Mouse (Mus musculus): Measurements from ENCODE around the gene Scml4. TPM values are rescaled to one million over a fixed set of nuclear protein-coding genes. Genes with fewer than 3 reads are reported as not detected.

The Scml4 gene
- polyA plus RNA-seq, 1 experiment from 2014 or later: 0.16 TPM

GRCm38 (mm10) chr10:42945316-42945715, 85.1 kb downstream of the Scml4 start:
- WGBS: 49% methylated on average over 4 of the region's 4 CpGs
- no peaks in the 10 kb centered on the region for H3K9me3 ChIP-seq (replicated peaks)
- H3K27me3 ChIP-seq (ENCODE audit: low read depth, poor library complexity, severe bottlenecking): 0 out of 2 replicates have a peak, but pooled peaks cover 9% of the 10 kb centered on the region
- peaks cover 34% of the 10 kb centered on the region for H3K4me1 ChIP-seq
- H3K4me3 ChIP-seq: no peak overlapping the region
- H3K27ac ChIP-seq: no peak overlapping the region
- no peak for DNase-seq (ENCODE audit: low spot score)
- H3K36me3 ChIP-seq: no peaks in the 10 kb centered on the region

DNA sequence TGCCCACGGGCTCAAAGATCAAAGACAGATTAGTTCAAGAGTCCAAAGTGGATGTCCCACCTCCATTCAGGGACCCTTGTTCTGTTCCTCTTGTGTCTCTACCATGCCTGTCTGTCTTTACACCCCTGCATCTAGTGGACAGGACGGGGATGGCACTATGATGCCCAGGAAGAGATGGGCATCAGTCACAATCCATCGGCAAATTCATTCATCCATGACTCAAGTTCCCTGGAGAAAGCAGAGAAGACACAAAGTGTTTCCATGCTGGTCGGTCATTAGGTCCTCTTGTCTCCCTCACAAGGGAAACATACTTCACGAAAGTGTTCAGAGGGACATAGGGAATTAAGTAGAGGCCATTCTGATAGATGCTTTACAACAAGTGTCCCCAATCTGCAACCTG, 87.2 kb downstream of the Scml4 start:
- DNase-seq (ENCODE audit: low spot score): no peak
- WGBS: 94% methylated on average over 5 of the region's 5 CpGs
- Histone ChIP-seq H3K4me3 (no peak overlapping the region), H3K27ac (no peak overlapping the region), H3K36me3 (no peaks in the 10 kb centered on the region), H3K4me1 (peaks cover 36% of the 10 kb centered on the region), H3K9me3 (replicated peaks) (no peaks in the 10 kb centered on the region), H3K27me3 (ENCODE audit: low read depth, poor library complexity, severe bottlenecking) (0 out of 2 replicates have a peak, but pooled peaks cover 6% of the 10 kb centered on the region)

GRCm38 (mm10) chr10:42950252-42950751, 90.1 kb downstream of the Scml4 start:
- Histone ChIP-seq H3K9me3 (replicated peaks) (no peaks in the 10 kb centered on the region), H3K4me3 (peak overlapping the region; percentile 35), H3K27me3 (ENCODE audit: low read depth, poor library complexity, severe bottlenecking) (peaks cover 9% of the 10 kb centered on the region; the same call in 1 of the 2 replicates), H3K27ac (peak overlapping the region; percentile 79), H3K36me3 (no peaks in the 10 kb centered on the region), H3K4me1 (peaks cover 36% of the 10 kb centered on the region)
- peak; percentile 73 for DNase-seq (ENCODE audit: low spot score)
- WGBS: under 1% methylated on average over 6 of the region's 8 CpGs

DNA sequence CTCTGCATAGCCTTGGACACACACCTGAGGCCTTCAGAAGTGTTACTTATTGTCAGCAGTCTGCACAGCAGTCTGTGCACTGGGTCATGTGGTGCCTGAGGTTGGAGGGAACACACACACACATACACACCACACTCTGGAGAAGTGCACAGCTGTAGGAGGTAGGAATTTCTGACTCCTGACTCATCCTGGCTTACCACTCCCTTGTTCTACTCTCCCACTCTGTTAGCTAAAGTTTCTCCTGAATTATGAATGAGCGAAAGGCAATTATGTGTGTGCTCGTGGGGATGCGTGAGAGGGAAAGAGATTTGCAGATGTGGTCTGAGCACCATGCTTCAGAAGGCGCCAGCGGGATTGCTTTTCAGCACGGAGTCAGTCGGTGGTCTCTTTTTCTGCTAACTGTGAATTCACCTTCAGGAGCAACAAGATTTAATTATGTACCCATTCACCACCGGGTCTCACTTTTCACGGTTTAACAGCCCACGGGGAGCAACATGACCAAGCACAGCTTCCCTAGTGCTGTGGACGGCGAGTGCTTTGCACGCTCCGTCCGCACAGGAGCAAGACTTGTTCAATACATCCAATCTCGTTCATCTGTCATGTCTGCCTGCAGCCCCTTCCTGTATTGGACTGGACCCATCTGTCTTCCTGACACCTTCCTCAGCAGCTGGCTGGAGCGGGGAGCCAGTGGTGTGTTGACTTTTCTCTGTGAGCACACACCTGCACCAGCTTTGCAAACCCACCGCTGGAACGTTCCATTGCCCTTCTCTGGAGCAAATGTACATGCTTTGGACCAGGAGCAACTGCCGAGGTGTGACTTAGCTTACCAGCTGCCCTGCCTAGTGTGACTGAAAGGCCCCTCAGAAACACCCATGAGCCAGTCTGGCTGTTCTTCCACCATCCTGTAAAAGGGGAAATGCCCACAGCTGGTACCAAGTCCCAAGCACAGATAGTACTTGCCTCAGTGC, 91.2 kb downstream of the Scml4 start:
- H3K36me3 ChIP-seq: no peaks in the 10 kb centered on the region
- H3K27ac ChIP-seq: peak overlapping the region; percentile 12; the same call in 1 of the 2 replicates
- DNase-seq (ENCODE audit: low spot score): no peak
- H3K9me3 ChIP-seq (replicated peaks): no peaks in the 10 kb centered on the region
- 56% methylated on average over 20 of the region's 20 CpGs for WGBS
- peaks cover 36% of the 10 kb centered on the region for H3K4me1 ChIP-seq
- H3K4me3 ChIP-seq: no peak overlapping the region
- peaks cover 17% of the 10 kb centered on the region; the same call in 1 of the 2 replicates for H3K27me3 ChIP-seq (ENCODE audit: low read depth, poor library complexity, severe bottlenecking)

- Histone ChIP-seq H3K27me3 (ENCODE audit: low read depth, poor library complexity, severe bottlenecking) (peaks cover 18% of the 10 kb centered on the region; the same call in 1 of the 2 replicates), H3K36me3 (no peaks in the 10 kb centered on the region), H3K4me3 (no peak overlapping the region), H3K27ac (peak overlapping the region; percentile 12; the same call in 1 of the 2 replicates), H3K4me1 (peaks cover 34% of the 10 kb centered on the region), H3K9me3 (replicated peaks) (no peaks in the 10 kb centered on the region)
- no peak for DNase-seq (ENCODE audit: low spot score)
- 20% methylated on average over 9 of the region's 9 CpGs for WGBS
Measured at GRCm38 (mm10) chr10:42952046-42952420, 91.9 kb downstream of the Scml4 start.

DNA sequence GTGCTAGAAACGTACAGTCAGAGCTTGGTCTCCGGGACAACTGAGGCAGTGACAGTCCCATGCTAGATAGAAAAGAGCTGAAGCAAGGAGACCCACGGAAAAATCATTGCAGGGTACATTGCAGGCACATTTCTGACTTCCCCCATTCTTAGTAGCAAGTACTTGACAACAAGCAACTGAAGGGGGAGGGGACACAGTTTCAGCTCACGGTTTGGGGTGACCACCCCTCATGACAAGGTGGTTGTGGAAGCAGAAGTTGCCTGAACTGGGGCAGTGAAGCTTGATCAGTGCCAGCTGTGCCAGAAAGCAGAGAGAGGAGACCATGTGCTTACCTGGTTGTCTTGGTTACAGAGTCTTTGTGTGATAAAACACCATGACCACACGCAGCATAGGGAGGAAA, 93.4 kb downstream of the Scml4 start:
- peaks cover 47% of the 10 kb centered on the region for H3K4me1 ChIP-seq
- WGBS: 75% methylated on average over 5 of the region's 5 CpGs
- DNase-seq (ENCODE audit: low spot score): no peak
- H3K27me3 ChIP-seq (ENCODE audit: low read depth, poor library complexity, severe bottlenecking): peaks cover 23% of the 10 kb centered on the region; the same call in 1 of the 2 replicates
- H3K36me3 ChIP-seq: no peaks in the 10 kb centered on the region
- no peak overlapping the region for H3K4me3 ChIP-seq
- H3K9me3 ChIP-seq (replicated peaks): no peaks in the 10 kb centered on the region
- no peak overlapping the region for H3K27ac ChIP-seq

- Histone ChIP-seq H3K27ac (no peak overlapping the region), H3K27me3 (ENCODE audit: low read depth, poor library complexity, severe bottlenecking) (peaks cover 23% of the 10 kb centered on the region; the same call in 1 of the 2 replicates), H3K9me3 (replicated peaks) (no peaks in the 10 kb centered on the region), H3K36me3 (no peaks in the 10 kb centered on the region), H3K4me3 (no peak overlapping the region), H3K4me1 (peaks cover 38% of the 10 kb centered on the region)
- WGBS: 94% methylated on average over 3 of the region's 3 CpGs
- no peak for DNase-seq (ENCODE audit: low spot score)
Measured at GRCm38 (mm10) chr10:42955205-42955604, 95.0 kb downstream of the Scml4 start.

GRCm38 (mm10) chr10:42957881-42958651, 97.9 kb downstream of the Scml4 start:
- peaks cover 30% of the 10 kb centered on the region for H3K4me1 ChIP-seq
- no peaks in the 10 kb centered on the region for H3K9me3 ChIP-seq (replicated peaks)
- H3K36me3 ChIP-seq: no peaks in the 10 kb centered on the region
- WGBS: 10% methylated on average over 21 of the region's 21 CpGs
- peak overlapping the region; percentile 79 for H3K27ac ChIP-seq
- peak overlapping the region; percentile 51 for H3K4me3 ChIP-seq
- H3K27me3 ChIP-seq (ENCODE audit: low read depth, poor library complexity, severe bottlenecking): peaks cover 23% of the 10 kb centered on the region; the same call in 1 of the 2 replicates
- DNase-seq (ENCODE audit: low spot score): peak; percentile 85

DNA sequence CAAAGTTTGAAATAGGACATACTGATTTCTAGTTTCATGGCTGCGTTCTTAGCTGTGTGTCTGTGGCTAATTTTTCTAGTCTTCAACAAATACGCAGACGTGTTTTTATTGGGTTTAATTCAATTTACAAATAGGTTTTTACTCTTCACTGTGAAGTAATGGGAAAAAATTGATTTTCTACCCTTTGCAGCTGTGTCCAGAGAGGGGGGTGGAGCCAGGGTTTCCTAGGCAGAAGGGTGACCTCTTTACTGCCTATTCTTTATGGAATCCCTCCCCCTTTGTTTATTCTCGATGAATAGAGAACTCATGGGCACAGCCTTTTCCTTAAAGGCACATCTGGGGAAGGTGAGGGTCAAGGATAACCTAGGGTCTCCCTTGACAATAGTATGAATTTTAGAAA, 98.5 kb downstream of the Scml4 start:
- Histone ChIP-seq H3K4me3 (no peak overlapping the region), H3K27ac (no peak overlapping the region), H3K36me3 (no peaks in the 10 kb centered on the region), H3K9me3 (replicated peaks) (no peaks in the 10 kb centered on the region), H3K4me1 (peaks cover 30% of the 10 kb centered on the region), H3K27me3 (ENCODE audit: low read depth, poor library complexity, severe bottlenecking) (peaks cover 23% of the 10 kb centered on the region; the same call in 1 of the 2 replicates)
- no peak for DNase-seq (ENCODE audit: low spot score)
- WGBS: 72% methylated on average over 4 of the region's 4 CpGs

DNA sequence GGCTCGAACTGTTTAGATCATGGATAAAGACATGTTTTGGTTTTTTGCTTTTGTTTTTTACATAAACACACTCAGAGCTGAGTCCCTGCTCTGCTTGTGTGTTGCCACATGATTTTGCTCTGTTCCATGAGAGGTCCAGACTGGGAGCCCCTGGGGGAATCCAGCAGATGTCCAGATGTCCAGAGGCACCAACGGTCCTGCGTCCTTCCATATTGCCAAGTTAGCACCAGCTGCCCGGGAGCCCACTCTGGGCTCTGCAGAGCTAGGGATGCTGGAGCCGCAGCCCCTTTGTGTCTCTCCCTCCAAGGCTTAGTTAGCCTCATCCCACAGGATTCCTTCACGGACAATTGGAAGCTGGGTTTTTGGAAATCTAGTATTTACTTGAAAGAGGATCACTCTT, 101.6 kb downstream of the Scml4 start:
- Histone ChIP-seq H3K27ac (peak overlapping the region; percentile 81), H3K4me1 (peaks cover 30% of the 10 kb centered on the region), H3K36me3 (no peaks in the 10 kb centered on the region), H3K9me3 (replicated peaks) (no peaks in the 10 kb centered on the region), H3K4me3 (no peak overlapping the region), H3K27me3 (ENCODE audit: low read depth, poor library complexity, severe bottlenecking) (peaks cover 8% of the 10 kb centered on the region; the same call in 1 of the 2 replicates)
- WGBS: 47% methylated on average over 6 of the region's 6 CpGs
- peak; percentile 52 for DNase-seq (ENCODE audit: low spot score)

- WGBS: 67% methylated on average over 6 of the region's 6 CpGs
- Histone ChIP-seq H3K4me1 (peaks cover 30% of the 10 kb centered on the region), H3K4me3 (no peak overlapping the region), H3K27me3 (ENCODE audit: low read depth, poor library complexity, severe bottlenecking) (peaks cover 3% of the 10 kb centered on the region; the same call in 1 of the 2 replicates), H3K36me3 (no peaks in the 10 kb centered on the region), H3K9me3 (replicated peaks) (no peaks in the 10 kb centered on the region), H3K27ac (peak overlapping the region; percentile 81)
- DNase-seq (ENCODE audit: low spot score): no peak
Measured at GRCm38 (mm10) chr10:42962181-42962601, 102.0 kb downstream of the Scml4 start.

DNA sequence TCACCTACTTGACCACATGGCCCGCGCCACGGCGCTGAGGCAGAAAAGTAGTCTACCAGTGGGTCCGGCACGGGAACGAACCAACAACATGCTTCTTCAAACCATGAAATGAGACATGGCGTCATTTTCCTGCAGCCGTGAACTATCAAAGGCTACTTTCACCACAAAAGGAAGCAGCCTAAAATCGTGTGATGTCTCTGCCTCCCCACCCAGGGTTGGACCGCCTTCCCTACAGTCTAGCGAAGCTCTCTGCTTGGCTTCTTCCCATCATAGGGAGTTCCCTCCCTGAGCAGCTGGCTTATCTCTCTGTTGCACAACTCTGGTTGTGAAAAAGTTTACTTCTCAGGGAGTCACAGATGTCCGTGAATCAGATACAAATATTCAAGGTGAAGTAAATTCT, 102.5 kb downstream of the Scml4 start:
- WGBS: 93% methylated on average over 13 of the region's 13 CpGs
- peaks cover 26% of the 10 kb centered on the region for H3K4me1 ChIP-seq
- DNase-seq (ENCODE audit: low spot score): no peak
- no peaks in the 10 kb centered on the region for H3K27me3 ChIP-seq (ENCODE audit: low read depth, poor library complexity, severe bottlenecking)
- no peaks in the 10 kb centered on the region for H3K9me3 ChIP-seq (replicated peaks)
- H3K36me3 ChIP-seq: no peaks in the 10 kb centered on the region
- peak overlapping the region; percentile 81 for H3K27ac ChIP-seq
- H3K4me3 ChIP-seq: no peak overlapping the region
